Comparison of ENCODE assay signal across 8 mouse cellular contexts in the genomic region with DNA sequence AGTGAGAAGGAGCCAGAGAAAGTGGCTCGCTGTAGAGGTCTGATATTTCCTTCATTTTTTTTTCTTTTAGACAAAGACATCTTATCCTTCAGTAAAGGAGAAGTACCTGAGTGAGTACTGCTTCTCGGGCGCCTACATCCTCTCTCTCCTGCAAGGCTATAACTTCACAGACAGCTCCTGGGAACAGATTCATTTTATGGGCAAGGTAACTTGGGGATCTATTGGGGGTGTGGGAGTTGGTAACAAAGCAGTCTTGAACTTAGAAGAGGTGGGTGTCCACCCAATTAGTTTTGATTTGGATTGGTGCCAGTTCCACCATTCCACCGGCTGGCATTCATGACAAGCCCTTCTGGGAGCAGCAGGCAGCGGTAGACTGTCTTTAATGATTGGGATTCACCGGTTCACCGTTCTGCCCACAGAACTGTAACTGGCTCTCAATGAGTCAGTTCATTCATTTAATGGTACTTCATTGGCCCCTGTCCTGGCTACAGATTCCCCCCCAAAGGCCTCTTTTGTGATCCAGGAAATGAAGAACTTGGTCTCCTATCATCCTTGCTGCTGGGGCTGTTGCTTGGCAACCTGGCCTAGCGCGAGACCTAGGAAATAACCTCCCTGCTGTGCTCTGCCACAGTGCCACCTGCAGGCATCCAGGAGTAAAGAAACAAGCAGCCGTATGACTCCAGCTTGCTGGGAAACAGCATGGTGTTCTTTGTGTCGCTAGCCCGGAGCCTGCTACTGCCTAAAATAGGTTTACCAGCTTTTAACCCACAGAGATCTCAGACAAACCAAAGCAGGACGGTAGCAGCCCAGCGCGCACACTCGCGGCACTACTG. TPM values are rescaled to one million over a fixed set of nuclear protein-coding genes. Genes with fewer than 3 reads are reported as not detected.
A peak's percentile ranks its signal among the peaks of the same experiment; 100 is the strongest.
DNase-seq lines count a peak whose midpoint lies in the region; ATAC-seq lines count a peak whose summit lies in the region.

No protein-coding gene starts in this region.

- H3K27ac ChIP-seq in hindbrain, embryonic 13.5 days = peak overlapping the region; percentile 92

- H3K4me2 ChIP-seq in hindbrain, embryonic 13.5 days = peak overlapping the region; percentile 46

- peak; percentile 91 for ATAC-seq in hindbrain, embryonic 13.5 days (ENCODE audit: low FRiP score)

- H3K4me1 ChIP-seq in hindbrain, embryonic 13.5 days (replicated peaks) = peaks cover 11% of the 10 kb centered on the region

- peak; percentile 94 for DNase-seq in ZHBTc4 (ENCODE audit: low read depth, low spot score)
- DNase-seq in cerebellum, postnatal 25 days = peak; percentile 73 to 81
- peak; percentile 35 to 66 for DNase-seq in frontal cortex, postnatal 25 days (ENCODE audit: low spot score in 2 of 2)
- peak; percentile 39 to 65 for DNase-seq in layer of hippocampus, postnatal 25 days (ENCODE audit: extremely low spot score in 1 of 2, low spot score in 1 of 2)
- DNase-seq in lung, postnatal 14 days = peak; percentile 71
- peak; percentile 90 for DNase-seq in retina, embryonic 14.5 days (ENCODE audit: low spot score)
- DNase-seq in urinary bladder, postnatal 4 days (ENCODE audit: low spot score in 2 of 2) = peak; percentile 66 to 71

- peak overlapping the region; percentile 10; the same call in 1 of the 2 replicates for H3K4me3 ChIP-seq in hindbrain, embryonic 13.5 days

- no peaks in the 10 kb centered on the region for H3K27me3 ChIP-seq in hindbrain, embryonic 13.5 days

- H3K9ac ChIP-seq in hindbrain, embryonic 13.5 days = peak overlapping the region; percentile 55

- H3K9me3 ChIP-seq in hindbrain, embryonic 13.5 days = no peaks in the 10 kb centered on the region

- 15% methylated on average over 17 of the region's 17 CpGs for WGBS in hindbrain, embryonic 13.5 days

- peaks cover 5% of the 10 kb centered on the region; the same call in 1 of the 2 replicates for H3K36me3 ChIP-seq in hindbrain, embryonic 13.5 days

RNA-seq across cellular contexts. Expression of gene Cc2d2b, which starts 11.7 kb away (rescaled TPM):
- polyA plus RNA-seq in hindbrain, embryonic 13.5 days (2015; fragmentation: Nextera tagmentation; extraction: Ambion mirVana) = 0.16 and 0.19 TPM in 2 replicates
- total RNA-seq in layer of hippocampus, postnatal 25 days (2021) = 1 to 10 TPM in 1 of 2 experiments, under 1 TPM in 1; 0.66 to 1.1 TPM

Comparison
In these comparisons a context has a peak if more than half of its experiments do, and no peak if none do; other contexts are left out.
1. Peak in every context shown above with its lines: DNase-seq, ATAC-seq, H3K4me3 ChIP-seq and H3K27ac ChIP-seq.